Mouse (Mus musculus) forebrain, embryonic 14.5 days (tissue): ENCODE results near the gene Fbxo21. TPM values are rescaled to one million over a fixed set of nuclear protein-coding genes. Genes with fewer than 3 reads are reported as not detected.

Experiments
- ATAC-seq: fragments of 200-750 bp; cut with Nextera tagmentation; 2 replicates; pipeline ENCODE4 v1.8.0; 2017; ENCODE audit warnings: mild to moderate bottlenecking, moderate library complexity
- DNase-seq: peaks from one replicate; pipeline ENCODE4 v3.0.0-alpha.2; 2015; ENCODE audit warnings: low spot score
- H3K27ac ChIP-seq: fragments of 300-500 bp; sonication (generic); 2 replicates; pipeline ENCODE4 v1.5.1; 2014; ENCODE audit warnings: low read depth, mild to moderate bottlenecking, control low read depth, low read length, moderate library complexity
- H3K27me3 ChIP-seq: fragments of 300-500 bp; sonication (generic); replicated peaks from 2 replicates; pipeline ENCODE4 v1.6.1; 2014; ENCODE audit warnings: low read length, control low read depth, mixed read lengths; ENCODE audit not compliant: control insufficient read depth, insufficient read depth
- H3K36me3 ChIP-seq: fragments of 300-500 bp; sonication (generic); 2 replicates; pipeline ENCODE4 v1.6.1; 2014; ENCODE audit warnings: low read length, control low read depth; ENCODE audit not compliant: control insufficient read depth, insufficient read depth
- H3K4me1 ChIP-seq: fragments of 300-500 bp; sonication (generic); 2 replicates; pipeline ENCODE4 v1.6.1; 2014; ENCODE audit warnings: antibody characterized with exemption, low read length, control low read depth; ENCODE audit not compliant: control insufficient read depth, insufficient read depth
- H3K4me2 ChIP-seq: fragments of 300-500 bp; sonication (generic); 2 replicates; pipeline ENCODE4 v1.6.1; 2014; ENCODE audit warnings: mild to moderate bottlenecking, control low read depth, low read length
- H3K4me3 ChIP-seq: fragments of 300-500 bp; sonication (generic); 2 replicates; pipeline ENCODE4 v1.5.1; 2014; ENCODE audit warnings: low read depth, low read length, control low read depth
- H3K9ac ChIP-seq: fragments of 300-500 bp; sonication (generic); 2 replicates; pipeline ENCODE4 v1.6.1; 2014; ENCODE audit warnings: mild to moderate bottlenecking, low read length, control low read depth, moderate library complexity
- H3K9me3 ChIP-seq: fragments of 300-500 bp; sonication (generic); replicated peaks from 2 replicates; pipeline ENCODE4 v1.6.1; 2016; ENCODE audit warnings: low read length, control low read depth, mixed read lengths; ENCODE audit not compliant: control insufficient read depth
- WGBS: fragments of 180-500 bp; shearing (Covaris S2); extraction: QIAGEN DNeasy Blood & Tissue Kit; methylation state at CpG from one replicate; pipeline ENCODE4 v1.1.7; 2014; 5-methylcytosine and 5-hydroxymethylcytosine counted together
- polyA plus RNA-seq: library from polyadenylated mRNA; unstranded; fragments of >200 nt; fragmentation: Nextera tagmentation; extraction: Ambion mirVana; gene quantifications from 2 replicates; pipeline ENCODE4 v1.2.1, GENCODE M21; 2014

Fbxo21 gene
- polyA plus RNA-seq, 1 experiment from 2014 or later = 109 TPM

DNA sequence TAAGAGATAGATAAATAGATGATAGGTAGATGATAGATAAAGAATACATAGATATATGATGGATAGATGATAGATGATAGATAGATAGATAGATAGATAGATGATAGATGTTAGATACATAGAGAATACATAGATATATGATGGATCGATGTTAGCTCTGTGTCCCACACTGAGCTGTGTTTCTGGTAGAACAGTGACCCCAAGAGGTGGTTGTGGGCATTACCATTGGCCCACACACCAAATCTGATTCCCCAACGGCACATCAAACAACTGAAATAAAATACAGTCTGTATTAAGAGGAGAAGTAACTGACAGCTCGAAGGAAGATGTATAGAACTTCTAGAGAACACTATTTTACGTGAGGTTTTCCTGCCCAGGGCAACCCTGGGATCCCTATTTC, 29.9 kb upstream of the Fbxo21 start:
- Histone ChIP-seq H3K9ac (no peak overlapping the region), H3K9me3 (no peaks in the 10 kb centered on the region), H3K4me2 (no peak overlapping the region), H3K4me1 (no peaks in the 10 kb centered on the region), H3K36me3 (no peaks in the 10 kb centered on the region), H3K27me3 (no peaks in the 10 kb centered on the region), H3K4me3 (no peak overlapping the region), H3K27ac (no peak overlapping the region)
- ATAC-seq = no peak
- 32% methylated on average over 4 of the region's 4 CpGs for WGBS
- DNase-seq = peak; percentile 70

DNA sequence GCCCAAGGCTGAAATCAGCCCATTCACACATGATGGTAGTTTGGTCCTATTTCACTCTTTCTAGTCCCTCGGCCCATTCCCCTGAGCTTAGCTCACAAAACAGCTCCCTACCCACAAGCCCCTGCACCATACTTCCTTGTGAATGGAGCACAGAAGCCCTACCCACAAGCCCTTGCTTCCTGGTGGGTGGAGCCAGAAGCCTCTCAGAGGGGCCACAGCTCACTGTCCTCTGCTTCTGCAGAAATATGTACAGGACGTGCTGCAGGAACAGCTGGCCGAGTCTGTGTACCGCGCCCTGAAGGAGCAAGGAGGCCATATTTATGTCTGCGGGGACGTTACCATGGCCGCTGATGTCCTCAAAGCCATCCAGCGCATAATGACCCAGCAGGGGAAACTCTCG, 27.1 kb upstream of the Fbxo21 start:
- Histone ChIP-seq H3K27ac (no peak overlapping the region), H3K9me3 (no peaks in the 10 kb centered on the region), H3K27me3 (no peaks in the 10 kb centered on the region), H3K4me2 (no peak overlapping the region), H3K4me1 (no peaks in the 10 kb centered on the region), H3K9ac (no peak overlapping the region), H3K36me3 (no peaks in the 10 kb centered on the region), H3K4me3 (no peak overlapping the region)
- WGBS = 87% methylated on average over 10 of the region's 10 CpGs
- ATAC-seq = no peak
- no peak for DNase-seq

DNA sequence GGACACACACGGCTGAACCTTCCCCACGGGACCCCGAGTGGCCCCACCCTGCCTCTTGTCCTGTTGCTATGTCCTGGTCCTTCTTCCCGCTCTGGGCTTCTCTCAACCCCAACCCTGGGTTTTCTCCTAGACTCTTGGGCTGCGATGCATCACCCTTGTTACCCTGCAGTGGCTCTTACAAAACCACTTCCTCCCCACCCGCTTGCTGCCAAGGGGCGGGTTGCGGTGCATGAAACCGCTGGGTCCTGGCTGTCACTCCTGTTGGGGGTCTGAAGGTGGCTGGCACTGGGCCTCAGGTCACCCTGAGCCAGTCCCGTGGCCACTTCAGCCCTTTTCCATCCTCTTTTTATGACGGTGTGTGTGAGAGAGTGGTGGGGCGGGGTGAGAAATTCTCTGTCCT, 22.6 kb upstream of the Fbxo21 start:
- Histone ChIP-seq H3K27me3 (no peaks in the 10 kb centered on the region), H3K9ac (no peak overlapping the region), H3K4me2 (no peak overlapping the region), H3K4me3 (no peak overlapping the region), H3K4me1 (no peaks in the 10 kb centered on the region), H3K36me3 (no peaks in the 10 kb centered on the region), H3K27ac (no peak overlapping the region), H3K9me3 (no peaks in the 10 kb centered on the region)
- 89% methylated on average over 12 of the region's 12 CpGs for WGBS
- no peak for DNase-seq
- ATAC-seq = no peak

DNA sequence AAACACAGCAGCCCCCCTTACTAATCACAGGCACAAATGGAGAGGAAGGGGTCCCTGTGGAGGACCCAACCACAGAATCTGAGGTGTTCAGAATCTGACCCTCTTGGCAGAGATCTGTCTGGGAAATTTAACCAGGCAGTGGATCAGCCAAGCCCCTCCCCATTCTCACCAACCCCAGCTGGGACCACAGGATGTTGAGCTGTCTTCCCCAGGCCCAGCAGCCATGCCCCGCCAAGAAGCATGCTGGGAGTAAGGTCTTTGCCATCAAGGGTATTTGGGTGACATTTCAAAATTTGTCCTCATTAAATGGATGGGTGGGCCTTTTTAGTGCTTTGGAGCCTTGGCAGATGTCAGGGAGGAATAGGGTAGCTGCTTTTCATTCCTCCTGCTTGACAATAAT, 22.1 kb upstream of the Fbxo21 start:
- Histone ChIP-seq H3K27me3 (no peaks in the 10 kb centered on the region), H3K4me3 (no peak overlapping the region), H3K36me3 (no peaks in the 10 kb centered on the region), H3K9ac (no peak overlapping the region), H3K4me2 (no peak overlapping the region), H3K9me3 (no peaks in the 10 kb centered on the region), H3K27ac (no peak overlapping the region), H3K4me1 (no peaks in the 10 kb centered on the region)
- no peak for DNase-seq
- ATAC-seq = no peak
- WGBS = 86% methylated on average over 1 of the region's 1 CpGs

DNA sequence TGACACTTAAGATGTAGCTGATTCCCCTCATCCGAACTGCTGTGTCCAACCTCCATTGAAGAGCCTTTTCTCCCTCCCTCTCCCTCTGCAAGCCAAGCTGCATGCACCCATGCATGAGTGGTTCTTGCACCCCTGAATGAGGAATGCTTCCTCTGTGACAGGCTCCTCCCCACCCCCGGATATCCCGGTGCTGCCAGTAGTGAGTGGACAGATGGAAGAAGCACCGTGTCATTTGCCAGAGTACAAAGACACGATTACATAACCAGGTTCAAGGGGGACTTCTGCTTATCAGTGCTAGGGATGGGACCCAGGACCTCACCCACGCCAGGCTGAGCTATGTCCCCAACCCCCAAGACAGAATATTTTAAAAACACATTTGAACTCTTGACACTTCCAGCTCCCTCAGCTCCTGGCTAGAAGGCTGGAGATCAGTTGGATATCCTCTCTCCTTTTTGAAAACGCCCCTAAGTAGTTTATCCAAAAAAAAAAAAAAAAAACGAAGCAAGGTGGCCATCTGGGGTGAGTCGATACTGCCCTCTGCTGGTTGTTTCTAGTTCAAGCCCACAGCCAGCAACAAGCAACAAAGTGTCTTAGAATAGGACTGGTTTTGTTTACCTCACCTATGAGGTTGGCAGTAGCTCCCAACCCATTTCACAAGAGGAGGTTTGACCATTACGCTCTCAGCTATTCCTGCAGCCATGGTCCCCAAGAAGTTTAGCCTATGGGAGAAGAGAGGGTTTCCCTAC, 20.7 kb upstream of the Fbxo21 start:
- no peaks in the 10 kb centered on the region for H3K27me3 ChIP-seq
- no peaks in the 10 kb centered on the region for H3K9me3 ChIP-seq
- no peak for ATAC-seq

DNA sequence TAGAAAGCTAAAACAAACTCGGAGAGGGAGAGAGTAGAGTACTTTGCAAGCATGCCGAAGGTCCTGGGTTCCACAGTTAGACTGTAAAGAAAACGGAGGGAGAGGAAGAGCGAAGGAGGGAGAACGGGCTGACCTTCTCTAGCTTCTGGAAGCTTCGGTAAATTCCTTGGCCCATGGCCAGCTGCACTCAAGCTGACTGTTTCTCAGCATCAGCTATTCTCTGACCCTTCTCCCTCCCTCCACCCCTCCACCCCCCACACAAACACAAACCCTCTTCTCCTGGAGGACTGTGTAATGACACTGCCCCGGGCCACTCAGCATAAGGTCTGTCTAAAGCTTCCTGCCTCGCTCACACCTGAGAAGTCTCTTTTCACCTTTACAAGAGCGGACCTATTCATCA, 11.8 kb upstream of the Fbxo21 start:
- no peak overlapping the region for H3K9ac ChIP-seq

More for the DNA sequence above, 20.7 kb upstream of the Fbxo21 start:
- WGBS = 41% methylated on average over 10 of the region's 10 CpGs
- Histone ChIP-seq H3K4me1 (no peaks in the 10 kb centered on the region), H3K9ac (no peak overlapping the region), H3K36me3 (no peaks in the 10 kb centered on the region), H3K4me2 (no peak overlapping the region), H3K4me3 (no peak overlapping the region), H3K27ac (no peak overlapping the region)
- peak; percentile 66 for DNase-seq

DNA sequence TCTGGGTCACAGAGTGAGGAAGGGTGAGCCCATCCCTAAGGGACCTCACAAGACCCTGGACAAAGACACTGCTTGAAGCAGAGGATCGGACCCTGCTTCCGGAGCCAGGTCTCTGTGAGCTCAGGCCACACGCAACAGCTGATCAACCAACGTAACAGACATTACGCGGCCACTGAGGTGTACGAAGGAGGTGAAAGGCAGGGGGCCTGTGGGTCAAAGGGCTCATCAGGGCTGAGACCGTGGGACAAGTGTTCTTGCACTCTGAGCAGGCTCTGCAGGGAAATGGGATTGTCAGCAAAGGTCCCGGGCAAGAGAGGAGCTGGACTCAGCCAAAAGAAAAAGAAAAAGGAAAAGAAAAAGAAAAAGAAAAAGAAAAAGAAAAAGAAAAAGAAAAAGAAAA, 9.6 kb upstream of the Fbxo21 start:
- Histone ChIP-seq H3K9me3 (no peaks in the 10 kb centered on the region), H3K9ac (no peak overlapping the region), H3K36me3 (no peaks in the 10 kb centered on the region), H3K27me3 (no peaks in the 10 kb centered on the region), H3K4me1 (no peaks in the 10 kb centered on the region), H3K4me2 (no peak overlapping the region), H3K27ac (no peak overlapping the region), H3K4me3 (no peak overlapping the region)
- ATAC-seq (no peak), DNase-seq (no peak)
- WGBS = 72% methylated on average over 9 of the region's 9 CpGs

More for the DNA sequence above, 11.8 kb upstream of the Fbxo21 start:
- H3K27me3 ChIP-seq = no peaks in the 10 kb centered on the region
- H3K4me1 ChIP-seq = no peaks in the 10 kb centered on the region
- no peak overlapping the region for H3K4me3 ChIP-seq
- H3K9me3 ChIP-seq = no peaks in the 10 kb centered on the region
- H3K27ac ChIP-seq = no peak overlapping the region
- 51% methylated on average over 9 of the region's 9 CpGs for WGBS
- H3K36me3 ChIP-seq = no peaks in the 10 kb centered on the region
- no peak for DNase-seq
- no peak overlapping the region for H3K4me2 ChIP-seq
- ATAC-seq = no peak

DNA sequence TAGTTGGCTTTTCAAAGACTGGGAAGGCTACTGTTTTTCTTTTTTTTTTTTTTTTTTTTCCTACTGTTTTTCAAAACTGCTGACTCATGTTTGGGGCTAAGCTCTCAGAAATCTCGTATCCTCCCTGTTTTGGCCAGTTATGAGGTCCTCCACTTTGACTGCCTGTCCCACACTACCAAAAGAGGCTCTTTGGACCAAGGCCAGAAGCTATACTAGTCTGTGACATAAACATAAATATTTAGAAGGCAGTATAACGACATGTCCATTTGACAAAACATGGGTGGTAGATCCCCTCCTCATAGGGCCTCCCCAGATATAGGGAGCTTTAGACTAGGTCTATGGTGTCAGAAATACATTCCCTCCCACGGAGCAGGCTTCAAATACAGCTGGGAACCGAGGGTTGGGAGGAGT, 8.9 kb upstream of the Fbxo21 start:
- H3K4me1 ChIP-seq = no peaks in the 10 kb centered on the region
- no peaks in the 10 kb centered on the region for H3K27me3 ChIP-seq
- ATAC-seq = no peak
- 69% methylated on average over 4 of the region's 4 CpGs for WGBS
- no peak overlapping the region for H3K27ac ChIP-seq
- no peaks in the 10 kb centered on the region for H3K9me3 ChIP-seq
- no peak overlapping the region for H3K4me2 ChIP-seq
- no peak overlapping the region for H3K9ac ChIP-seq
- no peak overlapping the region for H3K4me3 ChIP-seq
- no peak for DNase-seq
- H3K36me3 ChIP-seq = no peaks in the 10 kb centered on the region

DNA sequence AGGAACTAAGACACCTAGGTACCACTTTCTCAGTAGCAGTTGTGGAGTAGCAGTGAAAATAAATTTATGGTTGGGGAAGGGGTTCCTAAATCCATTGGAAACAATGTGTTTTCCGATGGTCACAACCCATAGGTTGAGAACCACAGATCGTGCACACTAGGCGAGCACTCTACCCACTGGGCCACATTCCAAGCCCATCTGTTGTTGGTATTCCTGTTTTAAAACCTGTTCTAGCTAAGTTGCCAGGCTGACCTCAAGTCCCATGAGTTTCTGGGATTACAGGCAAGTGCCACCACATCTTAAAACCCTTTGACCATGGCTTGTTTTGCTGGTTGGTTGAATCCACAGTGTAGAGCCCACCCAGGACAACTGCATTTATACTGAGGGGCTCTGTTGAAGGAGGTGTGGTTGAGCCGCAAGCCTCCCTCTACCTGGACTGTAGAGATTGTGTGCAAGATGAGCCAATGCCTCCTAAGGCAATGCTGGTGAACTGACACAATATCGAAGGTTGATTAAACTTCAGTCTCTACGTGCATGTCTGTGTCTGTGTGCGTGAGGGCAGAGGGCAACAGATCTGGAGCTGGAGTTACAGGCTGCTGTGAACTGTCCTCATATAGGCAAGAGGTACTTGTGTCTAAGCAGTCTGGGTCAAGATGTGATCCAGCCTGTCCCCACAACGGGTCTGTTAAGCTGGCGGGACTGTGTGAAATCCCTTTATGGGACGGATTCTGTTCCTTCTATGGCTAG, 6.7 kb upstream of the Fbxo21 start:
- no peaks in the 10 kb centered on the region for H3K36me3 ChIP-seq
- no peak overlapping the region for H3K27ac ChIP-seq
- DNase-seq = no peak
- H3K27me3 ChIP-seq = no peaks in the 10 kb centered on the region
- H3K9ac ChIP-seq = no peak overlapping the region
- H3K4me1 ChIP-seq = no peaks in the 10 kb centered on the region
- no peaks in the 10 kb centered on the region for H3K9me3 ChIP-seq
- H3K4me3 ChIP-seq = no peak overlapping the region
- H3K4me2 ChIP-seq = no peak overlapping the region
- 91% methylated on average over 10 of the region's 10 CpGs for WGBS
- no peak for ATAC-seq
